In the genomic region with DNA sequence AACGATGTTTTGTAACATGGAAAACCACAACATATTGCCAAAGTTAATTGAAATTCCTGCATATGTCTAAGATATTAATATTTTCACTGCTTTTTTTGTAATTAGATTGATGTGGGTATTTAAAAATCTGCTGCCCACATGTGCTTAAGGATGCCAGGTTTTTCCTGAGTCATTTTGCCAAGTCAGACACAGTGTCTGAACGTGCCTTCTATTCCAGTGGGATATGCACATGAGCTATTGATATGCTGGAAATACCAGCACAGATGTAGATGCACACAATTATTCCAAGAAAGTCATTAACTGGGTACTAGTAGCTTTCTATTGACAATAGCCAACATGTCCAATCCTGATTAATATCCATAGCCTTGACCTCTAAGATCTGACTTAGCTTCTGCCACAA, we compare ENCODE assay signal across 24 mouse cellular contexts.
"Had no signal": no experiment of that assay in that cellular context is flagged by ENCODE, and none has a peak within 500 bp of the region (broad histone marks: within the 10 kb centered on the region; RNA-seq: fewer than 3 reads in every experiment).

No protein-coding gene starts in this region.

- H3K27ac ChIP-seq: gastrocnemius, adult 2 months; heart, embryonic 10.5 days; hindbrain, embryonic 10.5 days; hindbrain, embryonic 12.5 days; hindbrain, embryonic 14.5 days; intestine, embryonic 15.5 days; layer of hippocampus, adult 2 months; limb, embryonic 13.5 days; limb, embryonic 15.5 days; liver, embryonic 12.5 days had no signal

- H3K4me2 ChIP-seq: heart, embryonic 12.5 days; hindbrain, embryonic 12.5 days; hindbrain, embryonic 14.5 days; intestine, embryonic 15.5 days; limb, embryonic 13.5 days; limb, embryonic 15.5 days; liver, embryonic 12.5 days had no signal

- H3K4me3 ChIP-seq: gastrocnemius, adult 2 months; heart, embryonic 10.5 days; heart, embryonic 12.5 days; hindbrain, embryonic 10.5 days; hindbrain, embryonic 12.5 days; intestine, embryonic 15.5 days; layer of hippocampus, adult 2 months; limb, embryonic 13.5 days; limb, embryonic 15.5 days; liver, embryonic 12.5 days had no signal

- ATAC-seq: hindbrain, embryonic 16.5 days; inflammation-experienced regulatory T-cells, adult 6 months; intestine, embryonic 15.5 days; intestine, postnatal 0 days; liver, embryonic 12.5 days had no signal

- H3K4me1 ChIP-seq: heart, embryonic 10.5 days; heart, embryonic 12.5 days; hindbrain, embryonic 10.5 days; hindbrain, embryonic 12.5 days; intestine, embryonic 15.5 days; limb, embryonic 13.5 days; limb, embryonic 15.5 days; liver, embryonic 12.5 days had no signal

- H3K9ac ChIP-seq: heart, embryonic 12.5 days; hindbrain, embryonic 12.5 days; hindbrain, embryonic 14.5 days; intestine, embryonic 15.5 days; limb, embryonic 13.5 days; limb, embryonic 15.5 days; liver, embryonic 12.5 days had no signal

- H3K36me3 ChIP-seq: heart, embryonic 10.5 days; heart, embryonic 12.5 days; hindbrain, embryonic 10.5 days; hindbrain, embryonic 12.5 days; intestine, embryonic 15.5 days; limb, embryonic 13.5 days; limb, embryonic 15.5 days; liver, embryonic 12.5 days had no signal

- H3K9me3 ChIP-seq: heart, embryonic 10.5 days; hindbrain, embryonic 10.5 days; hindbrain, embryonic 12.5 days; intestine, embryonic 15.5 days; limb, embryonic 15.5 days; liver, embryonic 12.5 days had no signal

- H3K27me3 ChIP-seq: heart, embryonic 12.5 days; hindbrain, embryonic 12.5 days; intestine, embryonic 15.5 days; limb, embryonic 13.5 days; limb, embryonic 15.5 days; liver, embryonic 12.5 days had no signal

- DNase-seq: gastrocnemius, adult 2 months; gastrocnemius, postnatal 10 days; gastrocnemius, postnatal 25 days; heart, adult 18-20 months; heart, postnatal 10 days; heart, postnatal 4 days; kidney, adult 18-20 months; kidney, adult 8-10 months; kidney, postnatal 10 days; kidney, postnatal 25 days; kidney, postnatal 4 days had no signal
